Mouse (Mus musculus) midbrain, embryonic 16.5 days (tissue): ENCODE results near the gene Rsph10b. TPM values are rescaled to one million over a fixed set of nuclear protein-coding genes. Genes with fewer than 3 reads are reported as not detected.

Experiments used
- ATAC-seq: fragments of 200-750 bp; cut with Nextera tagmentation; 2 replicates; pipeline ENCODE4 v1.8.0; 2017; ENCODE audit warnings: moderate TSS enrichment
- H3K27ac ChIP-seq: fragments of 300-500 bp; sonication (generic); 2 replicates; pipeline ENCODE4 v1.5.1; 2014; ENCODE audit warnings: mild to moderate bottlenecking, low read length, mixed read lengths
- H3K27me3 ChIP-seq: fragments of 300-500 bp; sonication (generic); 2 replicates; pipeline ENCODE4 v1.6.1; 2014; ENCODE audit warnings: low read depth, low read length, mixed read lengths; ENCODE audit not compliant: control insufficient read depth, insufficient read depth
- H3K36me3 ChIP-seq: fragments of 300-500 bp; sonication (generic); 2 replicates; pipeline ENCODE4 v1.6.1; 2014; ENCODE audit warnings: mild to moderate bottlenecking, low read length, moderate library complexity, mixed read lengths; ENCODE audit not compliant: control insufficient read depth, insufficient read depth
- H3K4me1 ChIP-seq: fragments of 300-500 bp; sonication (generic); 2 replicates; pipeline ENCODE4 v1.6.1; 2014; ENCODE audit warnings: mild to moderate bottlenecking, low read length, mixed read lengths; ENCODE audit not compliant: control insufficient read depth, insufficient read depth
- H3K4me2 ChIP-seq: fragments of 300-500 bp; sonication (generic); 2 replicates; pipeline ENCODE4 v1.6.1; 2014; ENCODE audit warnings: mild to moderate bottlenecking, low read length, mixed read lengths
- H3K4me3 ChIP-seq: fragments of 300-500 bp; sonication (generic); 2 replicates; pipeline ENCODE4 v1.5.1; 2014; ENCODE audit warnings: low read depth, mild to moderate bottlenecking, low read length, moderate library complexity, mixed read lengths
- H3K9ac ChIP-seq: fragments of 300-500 bp; sonication (generic); 2 replicates; pipeline ENCODE4 v1.6.1; 2014; ENCODE audit warnings: low read depth, low read length, mixed read lengths
- H3K9me3 ChIP-seq: fragments of 300-500 bp; sonication (generic); replicated peaks from 2 replicates; pipeline ENCODE4 v1.6.1; 2014; ENCODE audit warnings: mild to moderate bottlenecking, low read length, mixed read lengths; ENCODE audit not compliant: control insufficient read depth, poor library complexity, severe bottlenecking
- WGBS: fragments of 180-500 bp; shearing (Covaris S2); extraction: QIAGEN DNeasy Blood & Tissue Kit; methylation state at CpG from one replicate; pipeline ENCODE4 v1.1.7; 2014; 5-methylcytosine and 5-hydroxymethylcytosine counted together
- polyA plus RNA-seq: library from polyadenylated mRNA; unstranded; fragments of >200 nt; fragmentation: Nextera tagmentation; extraction: Ambion mirVana; gene quantifications from 2 replicates; pipeline ENCODE4 v1.2.1, GENCODE M21; 2015

Gene Rsph10b
- polyA plus RNA-seq, 1 experiment from 2014 or later = 3.6 TPM

DNA sequence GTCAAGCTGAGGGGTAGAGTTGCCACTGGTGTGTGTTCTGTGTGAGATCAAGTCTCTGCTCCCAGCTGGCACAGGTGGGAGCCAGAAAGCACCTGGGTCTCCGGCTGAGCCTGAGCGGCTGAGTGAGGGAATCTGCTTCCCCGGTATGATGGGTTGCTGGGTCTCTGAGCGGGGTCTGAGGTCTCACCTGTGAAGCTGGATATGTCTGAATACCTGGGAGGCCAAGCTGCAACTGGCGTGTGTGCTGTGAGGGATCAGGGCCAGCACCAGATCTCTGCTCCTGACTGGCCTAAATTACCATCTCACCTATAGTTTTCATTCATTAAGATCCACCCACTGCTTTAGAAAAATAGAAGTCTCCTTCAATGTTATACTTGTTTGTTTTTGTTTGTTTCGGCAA is 24.3 kb downstream of the Rsph10b start:
- H3K4me2 ChIP-seq = no peak overlapping the region
- no peak overlapping the region for H3K4me3 ChIP-seq
- H3K9me3 ChIP-seq = no peaks in the 10 kb centered on the region
- ATAC-seq = no peak
- 96% methylated on average over 6 of the region's 6 CpGs for WGBS
- no peaks in the 10 kb centered on the region for H3K4me1 ChIP-seq
- no peak overlapping the region for H3K27ac ChIP-seq
- no peak overlapping the region for H3K9ac ChIP-seq
- H3K36me3 ChIP-seq = peaks cover 5% of the 10 kb centered on the region; the same call in 1 of the 2 replicates
- H3K27me3 ChIP-seq = no peaks in the 10 kb centered on the region

- H3K4me3 ChIP-seq = no peak overlapping the region
- WGBS = 96% methylated on average over 11 of the region's 11 CpGs
- H3K9ac ChIP-seq = no peak overlapping the region
- no peak overlapping the region for H3K4me2 ChIP-seq
- no peaks in the 10 kb centered on the region for H3K9me3 ChIP-seq
- H3K4me1 ChIP-seq = no peaks in the 10 kb centered on the region
- no peak for ATAC-seq
- H3K27ac ChIP-seq = no peak overlapping the region
- no peaks in the 10 kb centered on the region for H3K27me3 ChIP-seq
- peaks cover 5% of the 10 kb centered on the region; the same call in 1 of the 2 replicates for H3K36me3 ChIP-seq
Measured at GRCm38 (mm10) chr5:143959551-143959950, 26.7 kb downstream of the Rsph10b start.

DNA sequence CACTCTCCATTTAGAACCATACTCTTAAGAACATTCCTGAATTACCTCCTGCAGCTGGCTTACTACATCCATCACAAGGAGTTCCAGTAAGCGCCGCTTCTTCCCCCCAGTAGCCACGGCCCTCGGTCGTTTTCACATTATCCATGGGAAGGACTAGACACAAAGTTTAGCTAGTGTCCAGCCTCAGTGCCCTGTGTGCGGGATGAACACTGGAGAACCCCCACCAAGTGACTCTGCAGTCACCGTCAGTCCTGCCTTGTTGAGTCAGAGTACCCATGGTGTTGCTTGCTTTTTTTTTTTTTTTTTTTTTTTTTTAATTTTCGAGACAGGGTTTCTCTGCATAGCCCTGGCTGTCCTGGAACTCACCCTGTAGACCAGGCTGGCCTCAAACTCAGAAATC is 28.3 kb downstream of the Rsph10b start:
- Histone ChIP-seq H3K9ac (no peak overlapping the region), H3K36me3 (peaks cover 5% of the 10 kb centered on the region; the same call in 1 of the 2 replicates), H3K4me3 (no peak overlapping the region), H3K4me2 (no peak overlapping the region), H3K27me3 (no peaks in the 10 kb centered on the region), H3K27ac (no peak overlapping the region), H3K9me3 (no peaks in the 10 kb centered on the region), H3K4me1 (no peaks in the 10 kb centered on the region)
- ATAC-seq = no peak
- 83% methylated on average over 8 of the region's 8 CpGs for WGBS

DNA sequence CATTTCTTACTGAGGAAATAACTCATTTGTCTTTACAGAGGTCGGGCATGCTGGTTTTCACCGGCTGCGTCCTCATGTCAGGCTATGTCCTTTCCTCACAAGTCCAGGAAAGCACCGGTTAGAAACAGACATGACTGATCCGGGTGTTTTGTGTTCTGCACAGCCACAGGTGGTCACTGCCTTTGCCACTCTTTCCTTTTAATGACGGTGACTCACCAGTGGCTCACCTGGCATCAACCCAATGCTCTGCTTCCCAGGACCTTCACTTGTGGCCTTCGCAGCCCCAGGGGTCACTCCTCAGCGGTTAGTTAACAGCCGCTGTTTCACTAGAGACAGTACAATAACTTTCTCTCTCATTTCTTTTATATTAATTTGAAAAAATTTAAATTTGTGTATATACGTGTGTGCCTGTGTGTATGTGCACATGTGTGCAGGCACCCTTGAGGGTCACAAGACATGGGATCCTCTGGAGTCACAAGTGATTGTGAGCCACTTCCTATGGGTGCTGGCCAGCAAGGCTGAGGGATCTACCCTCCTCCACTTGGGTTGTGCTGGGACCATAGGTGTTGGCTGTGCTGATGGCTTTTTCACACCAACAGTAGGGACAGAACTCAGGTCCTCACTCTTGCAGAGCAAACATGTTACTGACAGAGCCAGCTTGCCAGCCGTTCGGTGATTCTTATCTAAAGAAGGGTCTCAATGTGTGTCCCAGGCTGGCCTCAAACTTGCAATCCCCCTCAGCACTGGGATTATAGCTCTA is 32.9 kb downstream of the Rsph10b start:
- Histone ChIP-seq H3K36me3 (no peaks in the 10 kb centered on the region), H3K9ac (no peak overlapping the region), H3K9me3 (no peaks in the 10 kb centered on the region), H3K27ac (no peak overlapping the region), H3K4me1 (no peaks in the 10 kb centered on the region), H3K4me2 (no peak overlapping the region), H3K27me3 (no peaks in the 10 kb centered on the region), H3K4me3 (no peak overlapping the region)
- no peak for ATAC-seq
- 88% methylated on average over 12 of the region's 12 CpGs for WGBS

GRCm38 (mm10) chr5:143966671-143967070 is 33.8 kb downstream of the Rsph10b start:
- Histone ChIP-seq H3K4me2 (no peak overlapping the region), H3K4me3 (no peak overlapping the region), H3K4me1 (no peaks in the 10 kb centered on the region), H3K27ac (no peak overlapping the region), H3K27me3 (no peaks in the 10 kb centered on the region), H3K9ac (no peak overlapping the region), H3K36me3 (no peaks in the 10 kb centered on the region), H3K9me3 (no peaks in the 10 kb centered on the region)
- ATAC-seq = no peak
- WGBS = 87% methylated on average over 12 of the region's 12 CpGs

- H3K27me3 ChIP-seq = no peaks in the 10 kb centered on the region
- 76% methylated on average over 3 of the region's 3 CpGs for WGBS
- H3K9me3 ChIP-seq = no peaks in the 10 kb centered on the region
- H3K4me3 ChIP-seq = no peak overlapping the region
- no peaks in the 10 kb centered on the region for H3K4me1 ChIP-seq
- no peak overlapping the region for H3K27ac ChIP-seq
- H3K4me2 ChIP-seq = no peak overlapping the region
- no peak overlapping the region for H3K9ac ChIP-seq
- no peaks in the 10 kb centered on the region for H3K36me3 ChIP-seq
- no peak for ATAC-seq
Measured at GRCm38 (mm10) chr5:143972628-143973027, 39.8 kb downstream of the Rsph10b start.

GRCm38 (mm10) chr5:143974931-143975630 is 42.2 kb downstream of the Rsph10b start:
- H3K9me3 ChIP-seq = no peaks in the 10 kb centered on the region
- 51% methylated on average over 4 of the region's 4 CpGs for WGBS

DNA sequence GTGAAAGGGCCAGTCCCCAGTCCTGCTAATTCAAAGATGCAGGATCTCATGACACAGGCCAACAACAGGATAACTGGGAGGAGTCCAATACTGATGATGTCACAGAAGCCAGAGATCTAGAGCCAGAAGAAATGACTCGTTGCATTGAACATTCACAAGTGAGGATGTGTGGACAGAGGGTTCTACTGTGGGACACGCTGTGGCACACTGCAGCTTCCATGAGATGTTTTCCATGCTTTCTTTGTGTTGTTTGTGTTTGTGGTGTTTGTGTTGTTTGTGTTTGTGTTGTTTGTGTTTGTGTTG is 42.7 kb downstream of the Rsph10b start:
- H3K4me3 ChIP-seq = no peak overlapping the region
- H3K9me3 ChIP-seq = no peaks in the 10 kb centered on the region
- H3K27me3 ChIP-seq = no peaks in the 10 kb centered on the region
- H3K4me1 ChIP-seq = no peaks in the 10 kb centered on the region
- H3K9ac ChIP-seq = no peak overlapping the region
- no peak overlapping the region for H3K27ac ChIP-seq
- 70% methylated on average over 2 of the region's 2 CpGs for WGBS
- H3K4me2 ChIP-seq = no peak overlapping the region
- H3K36me3 ChIP-seq = no peaks in the 10 kb centered on the region
- no peak for ATAC-seq

More at GRCm38 (mm10) chr5:143974931-143975630, 42.2 kb downstream of the Rsph10b start:
- Histone ChIP-seq H3K4me2 (no peak overlapping the region), H3K4me1 (no peaks in the 10 kb centered on the region), H3K27ac (no peak overlapping the region), H3K36me3 (no peaks in the 10 kb centered on the region), H3K27me3 (no peaks in the 10 kb centered on the region), H3K9ac (no peak overlapping the region), H3K4me3 (no peak overlapping the region)
- peak; percentile 51; the same call in 1 of the 2 replicates for ATAC-seq

GRCm38 (mm10) chr5:143976232-143976631 is 43.4 kb downstream of the Rsph10b start:
- no peaks in the 10 kb centered on the region for H3K9me3 ChIP-seq
- ATAC-seq = no peak
- no peak overlapping the region for H3K4me3 ChIP-seq
- no peak overlapping the region for H3K9ac ChIP-seq
- 91% methylated on average over 11 of the region's 11 CpGs for WGBS
- H3K36me3 ChIP-seq = no peaks in the 10 kb centered on the region
- H3K27ac ChIP-seq = no peak overlapping the region
- H3K4me1 ChIP-seq = no peaks in the 10 kb centered on the region
- no peaks in the 10 kb centered on the region for H3K27me3 ChIP-seq
- H3K4me2 ChIP-seq = no peak overlapping the region
